Mouse (Mus musculus): ENCODE data around the gene Cyb5d1. TPM values are rescaled to one million over a fixed set of nuclear protein-coding genes. Genes with fewer than 3 reads are reported as not detected.

Cyb5d1 gene
- polyA plus RNA-seq, 1 experiment from 2014 or later: 33.3 TPM

DNA sequence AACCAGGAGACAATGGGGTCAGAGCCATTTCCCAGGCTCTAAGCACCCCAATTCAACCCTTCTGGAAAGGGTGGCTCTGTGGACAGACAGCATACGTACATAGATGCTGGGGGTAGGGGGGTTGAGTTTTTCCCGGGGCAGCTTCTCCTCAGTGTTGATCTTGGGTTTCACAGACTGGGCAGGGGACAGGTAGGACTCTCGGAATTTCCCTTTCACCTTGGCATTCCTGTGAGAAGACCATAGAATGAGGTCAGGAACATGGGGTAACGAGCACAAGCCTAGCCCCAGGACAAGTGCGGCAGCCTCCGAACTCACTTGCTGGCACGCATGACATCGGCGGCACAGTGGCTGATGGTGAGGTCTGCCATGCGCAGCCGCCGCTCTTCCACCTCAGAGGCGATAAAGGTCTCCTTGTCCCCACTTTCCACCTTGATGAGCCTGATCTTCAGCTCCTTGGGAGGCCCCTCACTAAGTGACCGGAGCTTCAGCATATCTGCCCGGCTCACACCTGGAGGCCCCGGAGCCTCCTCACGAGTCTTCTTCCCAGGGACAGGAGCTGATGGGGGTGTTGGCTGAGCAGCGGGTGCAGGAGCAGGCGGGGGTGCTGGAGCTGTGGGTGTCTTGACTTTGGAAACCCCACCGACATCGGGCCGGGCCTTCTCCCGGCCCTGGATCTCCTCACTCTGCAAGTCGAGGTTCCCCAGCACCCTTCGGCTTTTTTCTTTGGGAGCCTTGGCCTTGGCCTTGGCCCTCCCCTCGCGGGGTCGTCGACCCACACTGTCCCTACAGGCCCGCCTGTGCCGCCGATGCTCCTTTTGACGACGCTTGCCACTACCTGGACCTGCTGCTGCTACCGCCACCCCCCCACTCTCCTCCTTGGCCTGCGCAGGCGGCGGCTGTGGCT, 8.5 kb upstream of the Cyb5d1 start:
- no peak overlapping the region for H3K4me2 ChIP-seq (ENCODE audit: low read depth, low read length)
- H3K36me3 ChIP-seq (replicated peaks; ENCODE audit: control insufficient read depth, insufficient read depth, low read depth, low read length): peaks cover 43% of the 10 kb centered on the region
- H3K4me1 ChIP-seq (ENCODE audit: control insufficient read depth, insufficient read depth, low read length): peaks cover 3% of the 10 kb centered on the region; the same call in 1 of the 2 replicates
- no peaks in the 10 kb centered on the region for H3K9me3 ChIP-seq (replicated peaks; ENCODE audit: control insufficient read depth, low read length)
- no peak overlapping the region for H3K27ac ChIP-seq (replicated peaks; ENCODE audit: low read depth, low read length)
- H3K9ac ChIP-seq (replicated peaks; ENCODE audit: low read length): no peak overlapping the region; the same call in 1 of the 2 replicates
- no peaks in the 10 kb centered on the region for H3K27me3 ChIP-seq (ENCODE audit: control insufficient read depth, insufficient read depth, low read length)
- H3K4me3 ChIP-seq (ENCODE audit: low read depth, low read length): no peak overlapping the region
- no peak for DNase-seq (ENCODE audit: low spot score)
- WGBS: 93% methylated on average over 38 of the region's 38 CpGs
- ATAC-seq (replicated peaks; ENCODE audit: insufficient number of reproducible peaks, low FRiP score, low TSS enrichment, low read depth): no peak

DNA sequence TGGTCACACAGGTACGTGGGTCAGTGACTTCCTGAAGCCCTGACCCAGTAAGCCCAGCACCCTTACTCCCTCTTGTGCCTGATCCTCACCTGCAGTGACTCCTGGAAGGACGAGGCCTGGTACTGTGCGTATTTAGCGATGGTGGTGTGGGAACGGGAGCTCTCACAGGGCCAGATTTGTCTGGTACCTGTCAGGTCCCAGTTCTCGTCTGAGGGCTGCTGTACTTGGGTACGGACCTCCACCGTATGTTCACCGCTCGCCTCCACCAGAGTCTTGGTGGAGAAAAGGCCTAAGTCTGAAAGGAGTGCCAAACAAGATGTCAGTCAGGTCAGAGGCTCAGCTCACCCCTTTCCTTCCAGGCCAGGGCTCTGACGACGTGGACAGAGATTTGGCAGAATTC, 6.6 kb upstream of the Cyb5d1 start:
- peaks cover 6% of the 10 kb centered on the region for H3K4me1 ChIP-seq (ENCODE audit: control insufficient read depth, insufficient read depth, low read length)
- ATAC-seq (replicated peaks; ENCODE audit: insufficient number of reproducible peaks, low FRiP score, low TSS enrichment, low read depth): no peak

DNA sequence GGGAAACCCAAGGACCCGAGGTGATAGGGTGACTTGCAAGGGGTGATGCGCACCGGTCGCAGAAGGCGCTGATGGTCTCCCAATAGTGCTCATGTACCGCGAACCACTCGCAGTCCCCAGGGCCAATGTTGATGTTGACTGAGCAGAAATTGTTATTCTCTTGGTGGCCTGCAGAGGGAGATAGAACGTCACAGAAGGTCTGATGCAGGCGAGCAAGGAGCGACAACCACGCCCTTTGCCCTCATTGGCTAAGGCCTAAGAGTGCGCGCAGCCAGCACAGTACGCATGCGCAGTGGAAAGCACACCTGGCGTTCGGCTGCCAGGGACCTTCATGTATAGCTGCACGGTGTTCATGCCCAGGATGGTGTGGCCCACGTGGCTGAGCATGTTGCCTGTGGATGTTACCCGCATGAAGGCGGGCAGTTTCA, 5.8 kb upstream of the Cyb5d1 start:
- DNase-seq (ENCODE audit: low spot score): peak; percentile 95
- H3K27me3 ChIP-seq (ENCODE audit: control insufficient read depth, insufficient read depth, low read length): no peaks in the 10 kb centered on the region
- H3K4me3 ChIP-seq (ENCODE audit: low read depth, low read length): no peak overlapping the region
- 19% methylated on average over 22 of the region's 22 CpGs for WGBS
- no peak overlapping the region for H3K9ac ChIP-seq (replicated peaks; ENCODE audit: low read length)
- H3K9me3 ChIP-seq (replicated peaks; ENCODE audit: control insufficient read depth, low read length): no peaks in the 10 kb centered on the region
- peaks cover 10% of the 10 kb centered on the region for H3K4me1 ChIP-seq (ENCODE audit: control insufficient read depth, insufficient read depth, low read length)
- no peak overlapping the region for H3K4me2 ChIP-seq (ENCODE audit: low read depth, low read length)
- ATAC-seq (replicated peaks; ENCODE audit: insufficient number of reproducible peaks, low FRiP score, low TSS enrichment, low read depth): peak; percentile 24
- H3K27ac ChIP-seq (replicated peaks; ENCODE audit: low read depth, low read length): no peak overlapping the region
- H3K36me3 ChIP-seq (replicated peaks; ENCODE audit: control insufficient read depth, insufficient read depth, low read depth, low read length): peaks cover 31% of the 10 kb centered on the region

More for the DNA sequence above, 6.6 kb upstream of the Cyb5d1 start:
- H3K27ac ChIP-seq (replicated peaks; ENCODE audit: low read depth, low read length): no peak overlapping the region
- DNase-seq (ENCODE audit: low spot score): no peak
- H3K4me3 ChIP-seq (ENCODE audit: low read depth, low read length): no peak overlapping the region
- no peak overlapping the region for H3K4me2 ChIP-seq (ENCODE audit: low read depth, low read length)
- peaks cover 37% of the 10 kb centered on the region for H3K36me3 ChIP-seq (replicated peaks; ENCODE audit: control insufficient read depth, insufficient read depth, low read depth, low read length)
- 81% methylated on average over 12 of the region's 12 CpGs for WGBS
- H3K9me3 ChIP-seq (replicated peaks; ENCODE audit: control insufficient read depth, low read length): no peaks in the 10 kb centered on the region
- H3K9ac ChIP-seq (replicated peaks; ENCODE audit: low read length): no peak overlapping the region
- no peaks in the 10 kb centered on the region for H3K27me3 ChIP-seq (ENCODE audit: control insufficient read depth, insufficient read depth, low read length)

DNA sequence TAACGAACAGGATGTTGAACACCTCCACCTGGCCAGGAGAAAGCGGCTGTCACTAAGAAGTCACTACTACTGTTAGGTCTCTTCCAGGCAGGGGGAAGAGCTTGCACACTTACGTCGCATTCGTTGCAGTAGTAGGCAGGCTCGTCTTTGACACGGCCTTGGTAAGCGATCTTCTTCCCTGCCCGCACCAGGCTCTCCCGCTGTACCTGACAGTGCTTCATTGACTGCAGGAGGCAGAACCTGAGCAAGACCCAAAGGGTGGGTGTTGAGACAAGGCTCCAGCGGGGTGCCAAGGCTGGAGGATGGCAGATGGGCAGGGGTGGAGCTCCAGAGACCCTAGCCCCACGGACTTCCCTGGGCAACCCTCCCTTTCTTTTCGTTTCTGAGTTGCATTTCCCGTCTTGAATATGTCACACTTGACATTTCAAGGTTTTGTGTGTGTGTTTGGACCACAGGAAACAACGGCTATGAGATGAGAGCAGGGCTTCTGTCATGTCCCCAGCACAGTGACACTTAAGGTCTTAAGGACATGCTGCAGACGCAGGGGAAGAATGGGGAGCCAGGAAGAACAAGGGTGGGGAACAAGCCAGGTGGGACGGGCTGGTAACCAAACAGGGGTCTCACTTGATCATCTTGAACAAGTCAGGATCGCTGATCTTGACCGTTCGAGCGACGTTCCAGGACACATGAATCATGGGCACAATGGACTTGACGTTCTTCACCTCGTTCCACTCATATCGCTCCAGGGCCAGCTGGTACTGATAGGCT, 4.8 kb upstream of the Cyb5d1 start:
- no peak overlapping the region for H3K4me2 ChIP-seq (ENCODE audit: low read depth, low read length)
- H3K9me3 ChIP-seq (replicated peaks; ENCODE audit: control insufficient read depth, low read length): no peaks in the 10 kb centered on the region
- no peaks in the 10 kb centered on the region for H3K27me3 ChIP-seq (ENCODE audit: control insufficient read depth, insufficient read depth, low read length)
- no peak overlapping the region for H3K27ac ChIP-seq (replicated peaks; ENCODE audit: low read depth, low read length)
- 77% methylated on average over 25 of the region's 25 CpGs for WGBS
- ATAC-seq (replicated peaks; ENCODE audit: insufficient number of reproducible peaks, low FRiP score, low TSS enrichment, low read depth): no peak
- H3K4me1 ChIP-seq (ENCODE audit: control insufficient read depth, insufficient read depth, low read length): peaks cover 10% of the 10 kb centered on the region
- H3K4me3 ChIP-seq (ENCODE audit: low read depth, low read length): 0 out of 2 replicates have a peak overlapping the region, but pooled peaks have one; percentile 1
- no peak overlapping the region for H3K9ac ChIP-seq (replicated peaks; ENCODE audit: low read length)
- no peak for DNase-seq (ENCODE audit: low spot score)
- peaks cover 21% of the 10 kb centered on the region for H3K36me3 ChIP-seq (replicated peaks; ENCODE audit: control insufficient read depth, insufficient read depth, low read depth, low read length)

DNA sequence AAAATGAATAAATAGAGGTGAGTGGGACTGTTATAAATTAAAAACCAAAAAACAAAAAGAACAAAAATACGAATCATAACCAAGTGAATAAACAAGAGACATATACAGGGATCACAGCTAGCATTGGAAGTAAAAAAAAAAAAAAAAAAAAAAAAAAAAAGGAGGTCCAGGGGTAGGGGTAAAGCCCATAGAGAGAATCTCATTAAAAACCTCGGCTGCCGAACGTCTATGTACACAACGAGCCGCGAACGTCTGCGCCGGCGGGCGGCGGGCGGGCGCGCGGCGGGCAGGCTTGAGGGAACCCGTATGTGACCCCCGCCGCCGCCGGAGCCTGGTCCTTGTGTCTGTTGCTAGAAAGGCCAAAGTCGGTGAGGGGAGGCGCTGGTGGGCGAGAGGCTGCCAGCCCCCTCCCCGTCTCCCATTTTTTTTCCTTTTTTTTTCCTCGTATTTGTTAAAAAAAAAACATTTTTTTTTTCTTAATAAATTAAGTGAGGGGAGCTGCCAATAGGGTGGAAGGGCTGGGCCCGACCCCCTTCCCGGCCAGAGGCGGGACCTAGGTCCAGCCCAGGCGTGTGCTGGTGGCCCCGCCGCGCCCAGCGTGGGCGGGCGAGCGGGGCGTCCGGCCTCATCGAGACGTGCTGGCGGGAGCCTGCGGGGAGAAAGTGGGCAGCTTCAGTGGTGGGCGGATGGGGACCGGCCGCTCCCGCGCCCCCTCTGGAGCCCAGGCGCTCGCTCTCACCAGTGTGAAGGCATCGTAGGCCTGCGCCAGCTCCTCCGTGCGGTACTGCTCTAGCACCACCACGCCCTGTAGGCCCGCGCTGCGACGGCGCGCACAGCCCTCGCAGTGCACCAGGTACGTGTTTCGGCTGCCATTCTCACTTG, 4.0 kb upstream of the Cyb5d1 start:
- no peaks in the 10 kb centered on the region for H3K27me3 ChIP-seq (ENCODE audit: control insufficient read depth, insufficient read depth, low read length)
- H3K4me2 ChIP-seq (ENCODE audit: low read depth, low read length): peak overlapping the region; percentile 25
- peaks cover 10% of the 10 kb centered on the region for H3K4me1 ChIP-seq (ENCODE audit: control insufficient read depth, insufficient read depth, low read length)
- 0 out of 2 replicates have a peak overlapping the region, but pooled peaks have one; percentile 1 for H3K4me3 ChIP-seq (ENCODE audit: low read depth, low read length)
- no peak for ATAC-seq (replicated peaks; ENCODE audit: insufficient number of reproducible peaks, low FRiP score, low TSS enrichment, low read depth)
- 15% methylated on average over 66 of the region's 66 CpGs for WGBS
- no peak overlapping the region for H3K27ac ChIP-seq (replicated peaks; ENCODE audit: low read depth, low read length)
- peaks cover 17% of the 10 kb centered on the region for H3K36me3 ChIP-seq (replicated peaks; ENCODE audit: control insufficient read depth, insufficient read depth, low read depth, low read length)
- DNase-seq (ENCODE audit: low spot score): no peak
- H3K9ac ChIP-seq (replicated peaks; ENCODE audit: low read length): peak overlapping the region; percentile 18; the same call in 1 of the 2 replicates
- no peaks in the 10 kb centered on the region for H3K9me3 ChIP-seq (replicated peaks; ENCODE audit: control insufficient read depth, low read length)

DNA sequence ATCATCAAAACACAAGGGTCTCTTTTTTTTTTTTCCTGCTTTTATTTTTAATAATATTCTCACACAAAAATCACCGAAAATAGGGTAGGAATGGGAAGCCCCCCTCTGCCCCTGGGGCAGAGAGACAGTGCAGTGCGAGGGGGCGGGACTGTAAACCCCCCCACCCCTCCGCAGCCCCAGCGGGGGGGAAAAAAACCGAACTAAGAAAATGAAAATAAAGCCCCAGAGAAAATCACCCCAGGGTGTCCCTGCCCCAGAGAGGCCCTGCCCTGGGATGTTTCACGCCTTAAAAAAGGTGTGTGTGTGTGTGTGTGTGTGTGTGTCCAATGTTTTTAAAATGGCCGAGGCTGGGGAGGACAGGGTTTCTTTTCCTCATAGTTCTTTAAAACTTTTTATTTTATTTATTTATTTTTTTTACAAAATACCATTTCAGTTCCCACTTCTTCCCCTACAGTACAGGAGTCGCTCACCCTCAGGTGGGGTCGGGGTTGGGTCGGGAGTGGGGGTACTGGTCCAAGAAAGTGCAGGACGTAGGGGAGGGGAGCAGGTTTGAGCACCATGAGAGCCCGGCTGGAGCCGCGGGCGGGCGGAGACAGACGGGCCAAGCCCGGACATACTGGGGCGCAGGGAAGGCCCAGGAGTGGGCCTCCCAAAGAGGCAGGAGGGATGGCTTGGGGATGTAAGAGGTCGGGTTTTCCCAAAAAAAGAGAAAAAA, 3.2 kb upstream of the Cyb5d1 start:
- ATAC-seq (replicated peaks; ENCODE audit: insufficient number of reproducible peaks, low FRiP score, low TSS enrichment, low read depth) (no peak), DNase-seq (ENCODE audit: low spot score) (no peak)
- H3K36me3 ChIP-seq (replicated peaks; ENCODE audit: control insufficient read depth, insufficient read depth, low read depth, low read length): peaks cover 10% of the 10 kb centered on the region
- no peaks in the 10 kb centered on the region for H3K9me3 ChIP-seq (replicated peaks; ENCODE audit: control insufficient read depth, low read length)
- H3K27ac ChIP-seq (replicated peaks; ENCODE audit: low read depth, low read length): no peak overlapping the region
- H3K4me2 ChIP-seq (ENCODE audit: low read depth, low read length): peak overlapping the region; percentile 39
- H3K4me1 ChIP-seq (ENCODE audit: control insufficient read depth, insufficient read depth, low read length): peaks cover 10% of the 10 kb centered on the region
- no peaks in the 10 kb centered on the region for H3K27me3 ChIP-seq (ENCODE audit: control insufficient read depth, insufficient read depth, low read length)
- H3K4me3 ChIP-seq (ENCODE audit: low read depth, low read length): peak overlapping the region; percentile 31; the same call in 1 of the 2 replicates
- 18% methylated on average over 21 of the region's 21 CpGs for WGBS
- H3K9ac ChIP-seq (replicated peaks; ENCODE audit: low read length): peak overlapping the region; percentile 60; the same call in 1 of the 2 replicates

DNA sequence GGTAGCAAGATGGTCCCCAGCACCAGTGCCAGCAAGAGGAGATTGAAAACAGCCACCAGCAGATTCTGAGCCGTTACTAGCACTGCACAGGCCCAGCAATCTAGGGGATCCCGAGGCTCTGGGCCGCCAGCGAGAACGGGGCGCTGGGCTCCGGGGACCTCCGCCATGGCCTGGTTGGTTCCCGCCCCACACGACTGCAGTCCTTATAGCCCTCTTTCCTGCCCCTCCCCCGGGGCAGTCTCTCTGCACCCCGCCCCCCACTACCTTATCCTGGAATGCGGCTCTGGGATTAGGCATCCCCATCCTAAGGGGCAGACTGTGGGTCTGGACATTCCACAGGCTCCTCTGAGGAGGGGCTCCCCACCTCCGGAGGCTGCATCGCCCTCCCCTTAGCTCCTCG, 2.6 kb upstream of the Cyb5d1 start, which contains the start of gene Tmem88:
Gene Tmem88 (minus strand): TSS at position 176 of the 400 bp plus-strand sequence.
- Histone ChIP-seq H3K36me3 (replicated peaks; ENCODE audit: control insufficient read depth, insufficient read depth, low read depth, low read length) (peaks cover 6% of the 10 kb centered on the region), H3K4me1 (ENCODE audit: control insufficient read depth, insufficient read depth, low read length) (peaks cover 10% of the 10 kb centered on the region), H3K9me3 (replicated peaks; ENCODE audit: control insufficient read depth, low read length) (no peaks in the 10 kb centered on the region), H3K4me3 (ENCODE audit: low read depth, low read length) (peak within 1 kb of the TSS; percentile 31), H3K4me2 (ENCODE audit: low read depth, low read length) (peak within 1 kb of the TSS; percentile 63), H3K9ac (replicated peaks; ENCODE audit: low read length) (peak within 1 kb of the TSS; percentile 60), H3K27ac (replicated peaks; ENCODE audit: low read depth, low read length) (no peak within 1 kb of the TSS; the same call in 1 of the 2 replicates), H3K27me3 (ENCODE audit: control insufficient read depth, insufficient read depth, low read length) (no peaks in the 10 kb centered on the region)
- ATAC-seq (replicated peaks; ENCODE audit: insufficient number of reproducible peaks, low FRiP score, low TSS enrichment, low read depth) (no peak), DNase-seq (ENCODE audit: low spot score) (peak; percentile 70)
- WGBS: 4% methylated on average over 15 of the region's 16 CpGs
